In the genomic region with DNA sequence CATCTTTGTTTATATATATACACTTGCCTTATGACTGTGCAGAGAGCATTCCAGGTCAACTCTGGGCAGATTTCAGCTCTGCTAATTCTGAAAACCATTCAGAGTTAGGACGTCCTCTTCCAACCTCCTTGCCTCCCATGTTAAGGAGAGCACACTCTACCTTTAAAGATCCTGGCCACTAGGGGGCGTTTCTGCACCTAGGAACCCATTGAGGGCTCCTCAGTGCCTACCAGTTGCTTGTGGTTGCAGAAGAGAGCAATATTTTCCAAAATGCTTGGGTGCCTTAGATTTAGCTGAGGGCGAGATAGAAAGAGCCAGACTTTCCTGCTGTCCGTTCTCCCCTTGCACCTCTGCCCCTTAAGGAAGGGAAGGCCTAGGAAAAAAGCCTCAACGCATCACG, we compare ENCODE assay signal across 8 mouse cellular contexts. TPM values are rescaled to one million over a fixed set of nuclear protein-coding genes. Genes with fewer than 3 reads are reported as not detected.
A peak's percentile ranks its signal among the peaks of the same experiment; 100 is the strongest.
DNase-seq lines count a peak whose midpoint lies in the region; ATAC-seq lines count a peak whose summit lies in the region.

No protein-coding gene starts in this region.

- no peak for DNase-seq in cerebellum, adult 9-11 months
- DNase-seq in ovary, postnatal 36 days (ENCODE audit: low spot score) = peak; percentile 42
- no peak for DNase-seq in ovary, adult 18-20 months (ENCODE audit: low spot score)
- peak; percentile 68 to 75 for DNase-seq in cerebellum, adult 18-20 months
- peak; percentile 56 for DNase-seq in hindbrain, embryonic 14.5 days (ENCODE audit: low spot score)

- WGBS in hindbrain, embryonic 14.5 days = 62% methylated on average over 6 of the region's 6 CpGs
- WGBS in lung, embryonic 16.5 days = 67% methylated on average over 6 of the region's 6 CpGs
- WGBS in stomach, embryonic 16.5 days = 63% methylated on average over 6 of the region's 6 CpGs

- H3K27me3 ChIP-seq in hindbrain, embryonic 14.5 days (ENCODE audit: control insufficient read depth, insufficient read depth, low read length) = no peaks in the 10 kb centered on the region
- no peaks in the 10 kb centered on the region for H3K27me3 ChIP-seq in lung, embryonic 16.5 days (ENCODE audit: control insufficient read depth, insufficient read depth, low read depth, low read length)
- no peaks in the 10 kb centered on the region for H3K27me3 ChIP-seq in stomach, embryonic 16.5 days (ENCODE audit: control insufficient read depth, insufficient read depth, low read length)

- no peak overlapping the region for H3K9ac ChIP-seq in hindbrain, embryonic 14.5 days
- H3K9ac ChIP-seq in lung, embryonic 16.5 days (ENCODE audit: low read length) = no peak overlapping the region
- H3K9ac ChIP-seq in stomach, embryonic 16.5 days (ENCODE audit: low read length) = no peak overlapping the region

- H3K4me3 ChIP-seq in hindbrain, embryonic 14.5 days (replicated peaks; ENCODE audit: low read length) = no peak overlapping the region
- no peak overlapping the region for H3K4me3 ChIP-seq in lung, embryonic 16.5 days (ENCODE audit: low read length)
- H3K4me3 ChIP-seq in stomach, embryonic 16.5 days (replicated peaks; ENCODE audit: low read length) = no peak overlapping the region

- H3K27ac ChIP-seq in hindbrain, embryonic 14.5 days = no peak overlapping the region
- no peak overlapping the region for H3K27ac ChIP-seq in lung, embryonic 16.5 days (ENCODE audit: low read length)
- H3K27ac ChIP-seq in stomach, embryonic 16.5 days (ENCODE audit: low read length) = no peak overlapping the region

- H3K4me2 ChIP-seq in hindbrain, embryonic 14.5 days (replicated peaks) = no peak overlapping the region
- no peak overlapping the region for H3K4me2 ChIP-seq in lung, embryonic 16.5 days (ENCODE audit: low read depth, low read length)
- H3K4me2 ChIP-seq in stomach, embryonic 16.5 days (ENCODE audit: low read depth, low read length) = no peak overlapping the region

- no peaks in the 10 kb centered on the region for H3K9me3 ChIP-seq in hindbrain, embryonic 14.5 days (ENCODE audit: control insufficient read depth, low read length)
- no peaks in the 10 kb centered on the region for H3K9me3 ChIP-seq in lung, embryonic 16.5 days (ENCODE audit: control insufficient read depth, low read length)
- H3K9me3 ChIP-seq in stomach, embryonic 16.5 days (replicated peaks; ENCODE audit: control insufficient read depth, low read length) = no peaks in the 10 kb centered on the region

- peaks cover 84% of the 10 kb centered on the region for H3K36me3 ChIP-seq in hindbrain, embryonic 14.5 days (replicated peaks; ENCODE audit: control insufficient read depth, insufficient read depth)
- H3K36me3 ChIP-seq in lung, embryonic 16.5 days (ENCODE audit: control insufficient read depth, insufficient read depth, low read length) = peaks cover 25% of the 10 kb centered on the region
- peaks cover 18% of the 10 kb centered on the region for H3K36me3 ChIP-seq in stomach, embryonic 16.5 days (ENCODE audit: control insufficient read depth, insufficient read depth, low read length)

- ATAC-seq in cerebellum, adult (ENCODE audit: insufficient number of reproducible peaks, low FRiP score, low TSS enrichment) = 0 out of 2 replicates have a peak, but pooled peaks have one; percentile 54
- no peak for ATAC-seq in hindbrain, embryonic 14.5 days (ENCODE audit: low FRiP score)
- ATAC-seq in lung, embryonic 16.5 days (ENCODE audit: low read depth) = peak; percentile 30; the same call in 1 of the 2 replicates
- ATAC-seq in stomach, embryonic 16.5 days (ENCODE audit: insufficient read depth, low FRiP score) = peak; percentile 68; the same call in 1 of the 2 replicates

- no peaks in the 10 kb centered on the region for H3K4me1 ChIP-seq in hindbrain, embryonic 14.5 days (replicated peaks; ENCODE audit: control insufficient read depth, insufficient read depth, low read length)
- no peaks in the 10 kb centered on the region for H3K4me1 ChIP-seq in lung, embryonic 16.5 days (replicated peaks; ENCODE audit: control insufficient read depth, insufficient read depth, low read length)
- H3K4me1 ChIP-seq in stomach, embryonic 16.5 days (ENCODE audit: control insufficient read depth, insufficient read depth, low read length) = peaks cover 6% of the 10 kb centered on the region; the same call in 1 of the 2 replicates

RNA-seq across cellular contexts. Expression of a gene that starts 13.8 kb away (rescaled TPM):
- 1.6 and 2.5 TPM in 2 replicates for polyA plus RNA-seq in hindbrain, embryonic 14.5 days (2014; fragmentation: Nextera tagmentation; extraction: Ambion mirVana)
- polyA plus RNA-seq in lung, embryonic 16.5 days (2015; fragmentation: Nextera tagmentation; extraction: Ambion mirVana) = 5.6 and 6.1 TPM in 2 replicates
- 2.1 and 2.7 TPM in 2 replicates for polyA plus RNA-seq in stomach, embryonic 16.5 days (2015; fragmentation: Nextera tagmentation; extraction: Ambion mirVana)

RNA-seq across cellular contexts. Expression of a gene that starts 36.4 kb away (rescaled TPM):
- polyA plus RNA-seq in hindbrain, embryonic 14.5 days (2014; fragmentation: Nextera tagmentation; extraction: Ambion mirVana) = 30.0 and 35.7 TPM in 2 replicates
- 6.8 and 7.9 TPM in 2 replicates for polyA plus RNA-seq in lung, embryonic 16.5 days (2015; fragmentation: Nextera tagmentation; extraction: Ambion mirVana)
- 11.6 and 12.1 TPM in 2 replicates for polyA plus RNA-seq in stomach, embryonic 16.5 days (2015; fragmentation: Nextera tagmentation; extraction: Ambion mirVana)

RNA-seq across cellular contexts. Expression of a gene that starts 43.8 kb away (rescaled TPM):
- 5.0 and 5.1 TPM in 2 replicates for polyA plus RNA-seq in hindbrain, embryonic 14.5 days (2014; fragmentation: Nextera tagmentation; extraction: Ambion mirVana)
- polyA plus RNA-seq in lung, embryonic 16.5 days (2015; fragmentation: Nextera tagmentation; extraction: Ambion mirVana) = 10.8 and 11.5 TPM in 2 replicates
- 12.9 and 13.3 TPM in 2 replicates for polyA plus RNA-seq in stomach, embryonic 16.5 days (2015; fragmentation: Nextera tagmentation; extraction: Ambion mirVana)

Comparison
In these comparisons a context has a peak if more than half of its experiments do, and no peak if none do; other contexts are left out.
1. DNase-seq: peak in ovary, postnatal 36 days (single experiment), cerebellum, adult 18-20 months (2 of 2) and hindbrain, embryonic 14.5 days (single experiment); none in cerebellum, adult 9-11 months (single experiment) and ovary, adult 18-20 months (single experiment).